Mouse (Mus musculus): Measurements from ENCODE around the gene Gm29133.

GRCm38 (mm10) chr3:75713678-75714295 lies 34.2 kb upstream of the Gm29133 start:
- no peak for TF ChIP-seq EP300 (IDR thresholded peaks at IDR 0.05; ENCODE audit: insufficient read depth, low read depth, low read length)
- TF ChIP-seq CTCF (IDR thresholded peaks at IDR 0.05; ENCODE audit: low read depth, low read length) = no peak
- TF ChIP-seq POLR2A (IDR thresholded peaks at IDR 0.05; ENCODE audit: insufficient read depth, low read length) = no peak

All from ES-Bruce4 (cell line).